Mouse (Mus musculus): Measurements from ENCODE around the gene Gm28035.

Gene Gm28035

GRCm38 (mm10) chr2:30306087-30306486 is 65.7 kb downstream of the Gm28035 start:
- no peak for DNase-seq (ENCODE audit: low read depth, low spot score)

GRCm38 (mm10) chr2:30309351-30309750 is 69.0 kb downstream of the Gm28035 start:
- no peak for DNase-seq (ENCODE audit: low read depth, low spot score)

- DNase-seq (ENCODE audit: low read depth, low spot score) = peak; percentile 54
Measured at GRCm38 (mm10) chr2:30311481-30311880, 71.1 kb downstream of the Gm28035 start.

GRCm38 (mm10) chr2:30316136-30316535 is 75.8 kb downstream of the Gm28035 start:
- DNase-seq (ENCODE audit: low read depth, low spot score) = peak; percentile 45

GRCm38 (mm10) chr2:30316955-30317354 is 76.6 kb downstream of the Gm28035 start:
- no peak for DNase-seq (ENCODE audit: low read depth, low spot score)

- peak; percentile 13 for DNase-seq (ENCODE audit: low read depth, low spot score)
Measured at GRCm38 (mm10) chr2:30319260-30319659, 78.9 kb downstream of the Gm28035 start.

GRCm38 (mm10) chr2:30323111-30323510 is 82.7 kb downstream of the Gm28035 start:
- peak; percentile 89 for DNase-seq (ENCODE audit: low read depth, low spot score)

GRCm38 (mm10) chr2:30325296-30325695 is 84.9 kb downstream of the Gm28035 start:
- DNase-seq (ENCODE audit: low read depth, low spot score) = peak; percentile 29

- DNase-seq (ENCODE audit: low read depth, low spot score) = no peak
Measured at GRCm38 (mm10) chr2:30327276-30327675, 86.9 kb downstream of the Gm28035 start.

- no peak for DNase-seq (ENCODE audit: low read depth, low spot score)
Measured at GRCm38 (mm10) chr2:30328791-30329190, 88.4 kb downstream of the Gm28035 start.

Measured in 3T3-L1 (cell line).